In the genomic region with DNA sequence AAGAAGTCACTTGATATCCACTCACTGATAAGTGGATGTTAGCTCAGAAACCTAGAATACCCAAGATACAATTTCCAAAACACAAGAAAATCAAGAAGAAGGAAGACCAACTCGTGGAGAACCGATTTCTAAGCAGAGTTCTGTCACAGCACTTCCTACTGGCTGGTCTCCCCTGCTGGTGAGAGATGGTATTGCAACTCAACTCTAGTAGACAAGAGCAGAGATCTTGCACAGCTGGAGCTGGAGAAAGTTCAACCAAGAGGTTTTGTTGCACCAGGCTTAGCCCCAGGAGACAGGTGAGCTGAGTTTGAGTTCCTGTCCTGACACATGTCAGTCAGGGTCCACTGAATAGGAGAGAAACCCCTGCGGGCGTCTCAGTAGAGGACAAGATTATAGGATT, we compare ENCODE assay signal across 8 mouse cellular contexts. TPM values are rescaled to one million over a fixed set of nuclear protein-coding genes. Genes with fewer than 3 reads are reported as not detected.
DNase-seq lines count a peak whose midpoint lies in the region; ATAC-seq and TF ChIP-seq lines count a peak whose summit lies in the region.
"Had no signal": no experiment of that assay in that cellular context is flagged by ENCODE, and none has a peak within 500 bp of the region (broad histone marks: within the 10 kb centered on the region; RNA-seq: fewer than 3 reads in every experiment).

No protein-coding gene starts in this region.

- DNase-seq in ovary, postnatal 10 days (ENCODE audit: low spot score): peak; percentile 29
- DNase-seq in ovary, postnatal 36 days (ENCODE audit: low spot score): no peak
- DNase-seq in cerebellum, postnatal 36 days: peak; percentile 58 to 74
- DNase-seq in hindbrain, postnatal 0 days (ENCODE audit: low spot score): peak; percentile 77
- peak; percentile 70 for DNase-seq in limb, embryonic 10.5 days (ENCODE audit: low spot score)
- peak; percentile 52 for DNase-seq in right cerebral cortex, postnatal 4 days

- no peak overlapping the region for H3K27ac ChIP-seq in hindbrain, postnatal 0 days
- H3K27ac ChIP-seq in limb, embryonic 10.5 days: no peak overlapping the region
- H3K27ac ChIP-seq: neural tube, embryonic 13.5 days had no signal

- WGBS in hindbrain, postnatal 0 days: 30% methylated on average over 4 of the region's 4 CpGs
- WGBS in limb, embryonic 10.5 days: 53% methylated on average over 4 of the region's 4 CpGs

- H3K9ac ChIP-seq in hindbrain, postnatal 0 days (replicated peaks; ENCODE audit: low read length): no peak overlapping the region
- H3K9ac ChIP-seq: neural tube, embryonic 13.5 days had no signal

- H3K27me3 ChIP-seq in hindbrain, postnatal 0 days (ENCODE audit: insufficient read depth, low read length): no peaks in the 10 kb centered on the region
- 0 out of 2 replicates have a peak, but pooled peaks cover 6% of the 10 kb centered on the region for H3K27me3 ChIP-seq in limb, embryonic 10.5 days (ENCODE audit: low read depth, poor library complexity, severe bottlenecking)

- no peak overlapping the region for H3K4me2 ChIP-seq in hindbrain, postnatal 0 days (ENCODE audit: low read depth, low read length)
- H3K4me2 ChIP-seq: neural tube, embryonic 13.5 days had no signal

- H3K36me3 ChIP-seq in hindbrain, postnatal 0 days (ENCODE audit: insufficient read depth, low read length): no peaks in the 10 kb centered on the region
- H3K36me3 ChIP-seq in limb, embryonic 10.5 days: no peaks in the 10 kb centered on the region
- H3K36me3 ChIP-seq: neural tube, embryonic 13.5 days had no signal

- TF ChIP-seq CTCF in hindbrain, postnatal 0 days (IDR thresholded peaks at IDR 0.05; ENCODE audit: low read depth): peak; percentile 86

- H3K4me1 ChIP-seq in hindbrain, postnatal 0 days (ENCODE audit: insufficient read depth, low read length): no peaks in the 10 kb centered on the region
- peaks cover 34% of the 10 kb centered on the region for H3K4me1 ChIP-seq in limb, embryonic 10.5 days

- no peaks in the 10 kb centered on the region for H3K9me3 ChIP-seq in hindbrain, postnatal 0 days (ENCODE audit: low read length)
- H3K9me3 ChIP-seq in limb, embryonic 10.5 days (replicated peaks): no peaks in the 10 kb centered on the region
- H3K9me3 ChIP-seq: neural tube, embryonic 13.5 days had no signal

- peak; percentile 12 for ATAC-seq in activated CD4-positive, CD25-positive, alpha-beta regulatory T cell, adult 4 months
- no peak for ATAC-seq in hindbrain, postnatal 0 days

- H3K4me3 ChIP-seq in hindbrain, postnatal 0 days (ENCODE audit: low read length): no peak overlapping the region
- H3K4me3 ChIP-seq in limb, embryonic 10.5 days: no peak overlapping the region
- H3K4me3 ChIP-seq: neural tube, embryonic 13.5 days had no signal

RNA-seq across cellular contexts. Expression of a gene that starts 18.2 kb away (rescaled TPM):
- 1 to 10 TPM; 4.0 to 4.6 TPM for polyA plus RNA-seq in activated CD4-positive, CD25-positive, alpha-beta regulatory T cell, adult 4 months (2017; shearing (Covaris generic))
- 5.8 and 6.8 TPM in 2 replicates for total RNA-seq in hindbrain, postnatal 0 days (2014; rRNA removed)
- 4.4 and 4.8 TPM in 2 replicates for polyA plus RNA-seq in hindbrain, postnatal 0 days (2015; fragmentation: Nextera tagmentation; extraction: Ambion mirVana)
- 3.5 and 4.6 TPM in 2 replicates for polyA plus RNA-seq in limb, embryonic 10.5 days (2016; fragmentation: Nextera tagmentation; extraction: Ambion mirVana)

RNA-seq across cellular contexts. Expression of a gene that starts 21.3 kb away (rescaled TPM):
- polyA plus RNA-seq in activated CD4-positive, CD25-positive, alpha-beta regulatory T cell, adult 4 months (2017; shearing (Covaris generic)): 1 to 10 TPM; 5.7 to 6.3 TPM
- total RNA-seq in hindbrain, postnatal 0 days (2014; rRNA removed): not detected in 2 replicates
- polyA plus RNA-seq in hindbrain, postnatal 0 days (2015; fragmentation: Nextera tagmentation; extraction: Ambion mirVana): not detected in 2 replicates
- polyA plus RNA-seq in limb, embryonic 10.5 days (2016; fragmentation: Nextera tagmentation; extraction: Ambion mirVana): not detected in 2 replicates
- polyA plus RNA-seq: neural tube, embryonic 13.5 days had no signal

RNA-seq across cellular contexts. Expression of a gene that starts 23.6 kb away (rescaled TPM):
- polyA plus RNA-seq in activated CD4-positive, CD25-positive, alpha-beta regulatory T cell, adult 4 months (2017; shearing (Covaris generic)): not detected
- not detected in 2 replicates for total RNA-seq in hindbrain, postnatal 0 days (2014; rRNA removed)
- polyA plus RNA-seq in hindbrain, postnatal 0 days (2015; fragmentation: Nextera tagmentation; extraction: Ambion mirVana): not detected in 2 replicates
- polyA plus RNA-seq in limb, embryonic 10.5 days (2016; fragmentation: Nextera tagmentation; extraction: Ambion mirVana): not detected in 2 replicates
- polyA plus RNA-seq: neural tube, embryonic 13.5 days had no signal

RNA-seq across cellular contexts. Expression of a gene that starts 28.8 kb away (rescaled TPM):
- polyA plus RNA-seq in activated CD4-positive, CD25-positive, alpha-beta regulatory T cell, adult 4 months (2017; shearing (Covaris generic)): not detected
- not detected in 2 replicates for total RNA-seq in hindbrain, postnatal 0 days (2014; rRNA removed)
- polyA plus RNA-seq in hindbrain, postnatal 0 days (2015; fragmentation: Nextera tagmentation; extraction: Ambion mirVana): not detected in 2 replicates
- polyA plus RNA-seq in limb, embryonic 10.5 days (2016; fragmentation: Nextera tagmentation; extraction: Ambion mirVana): not detected in 2 replicates
- polyA plus RNA-seq: neural tube, embryonic 13.5 days had no signal

RNA-seq across cellular contexts. Expression of a gene that starts 38.5 kb away (rescaled TPM):
- under 1 TPM in 1 of 2 experiments, not detected in 1; 0.77 TPM for polyA plus RNA-seq in activated CD4-positive, CD25-positive, alpha-beta regulatory T cell, adult 4 months (2017; shearing (Covaris generic))
- not detected in 2 replicates for total RNA-seq in hindbrain, postnatal 0 days (2014; rRNA removed)
- polyA plus RNA-seq in hindbrain, postnatal 0 days (2015; fragmentation: Nextera tagmentation; extraction: Ambion mirVana): 0.70 TPM in 1 of 2 replicates, not detected in the other
- not detected in 2 replicates for polyA plus RNA-seq in limb, embryonic 10.5 days (2016; fragmentation: Nextera tagmentation; extraction: Ambion mirVana)
